ENCODE assay signal across 12 mouse cellular contexts in genomic region chr10:39262466-39262865, GRCm38 (mm10).
DNase-seq lines count a peak whose midpoint lies in the region; ATAC-seq lines count a peak whose summit lies in the region.
"Had no signal": no experiment of that assay in that cellular context is flagged by ENCODE, and none has a peak within 500 bp of the region (broad histone marks: within the 10 kb centered on the region; RNA-seq: fewer than 3 reads in every experiment).

No protein-coding gene starts in this region.

- WGBS in heart, embryonic 13.5 days = 17% methylated on average over 7 of the region's 7 CpGs
- 72% methylated on average over 7 of the region's 7 CpGs for WGBS in midbrain, embryonic 11.5 days
- WGBS in midbrain, embryonic 14.5 days = 56% methylated on average over 7 of the region's 7 CpGs
- 22% methylated on average over 7 of the region's 7 CpGs for WGBS in intestine, embryonic 15.5 days
- 60% methylated on average over 7 of the region's 7 CpGs for WGBS in midbrain, embryonic 13.5 days

- H3K4me3 ChIP-seq in heart, embryonic 13.5 days = no peak overlapping the region
- no peak overlapping the region for H3K4me3 ChIP-seq in midbrain, embryonic 11.5 days (ENCODE audit: low read depth, low read length)
- no peak overlapping the region for H3K4me3 ChIP-seq in midbrain, embryonic 14.5 days (replicated peaks; ENCODE audit: low read depth, low read length)
- H3K4me3 ChIP-seq in intestine, embryonic 15.5 days (replicated peaks) = no peak overlapping the region
- no peak overlapping the region for H3K4me3 ChIP-seq in midbrain, embryonic 13.5 days (replicated peaks)
- H3K4me3 ChIP-seq: hindbrain, embryonic 12.5 days; midbrain, embryonic 12.5 days had no signal

- H3K27me3 ChIP-seq in heart, embryonic 13.5 days (replicated peaks) = no peaks in the 10 kb centered on the region
- H3K27me3 ChIP-seq in midbrain, embryonic 11.5 days (ENCODE audit: control insufficient read depth, insufficient read depth, low read length) = no peaks in the 10 kb centered on the region
- no peaks in the 10 kb centered on the region for H3K27me3 ChIP-seq in midbrain, embryonic 14.5 days (ENCODE audit: control insufficient read depth, insufficient read depth, low read length)
- H3K27me3 ChIP-seq in intestine, embryonic 15.5 days (replicated peaks) = no peaks in the 10 kb centered on the region
- no peaks in the 10 kb centered on the region for H3K27me3 ChIP-seq in midbrain, embryonic 13.5 days
- H3K27me3 ChIP-seq: hindbrain, embryonic 12.5 days; midbrain, embryonic 12.5 days had no signal

- peak overlapping the region; percentile 40; the same call in 1 of the 2 replicates for H3K9ac ChIP-seq in heart, embryonic 13.5 days
- H3K9ac ChIP-seq in midbrain, embryonic 11.5 days (ENCODE audit: low read length) = no peak overlapping the region
- H3K9ac ChIP-seq in midbrain, embryonic 14.5 days (replicated peaks; ENCODE audit: low read length) = no peak overlapping the region
- no peak overlapping the region for H3K9ac ChIP-seq in intestine, embryonic 15.5 days
- no peak overlapping the region for H3K9ac ChIP-seq in midbrain, embryonic 13.5 days (replicated peaks)
- H3K9ac ChIP-seq: hindbrain, embryonic 12.5 days; midbrain, embryonic 12.5 days had no signal

- peak overlapping the region; percentile 41; the same call in 1 of the 2 replicates for H3K27ac ChIP-seq in heart, embryonic 13.5 days (replicated peaks)
- no peak overlapping the region for H3K27ac ChIP-seq in midbrain, embryonic 11.5 days (ENCODE audit: low read depth, low read length)
- no peak overlapping the region for H3K27ac ChIP-seq in midbrain, embryonic 14.5 days (replicated peaks; ENCODE audit: low read depth, low read length)
- H3K27ac ChIP-seq in intestine, embryonic 15.5 days = peak overlapping the region; percentile 71
- H3K27ac ChIP-seq in midbrain, embryonic 13.5 days = no peak overlapping the region
- H3K27ac ChIP-seq: midbrain, embryonic 12.5 days had no signal

- no peaks in the 10 kb centered on the region for H3K9me3 ChIP-seq in heart, embryonic 13.5 days
- no peaks in the 10 kb centered on the region for H3K9me3 ChIP-seq in midbrain, embryonic 11.5 days (ENCODE audit: control insufficient read depth, low read length)
- no peaks in the 10 kb centered on the region for H3K9me3 ChIP-seq in midbrain, embryonic 14.5 days (ENCODE audit: control insufficient read depth, low read length)
- H3K9me3 ChIP-seq in intestine, embryonic 15.5 days = no peaks in the 10 kb centered on the region
- no peaks in the 10 kb centered on the region for H3K9me3 ChIP-seq in midbrain, embryonic 13.5 days
- H3K9me3 ChIP-seq: hindbrain, embryonic 12.5 days; midbrain, embryonic 12.5 days had no signal

- DNase-seq in heart, postnatal 4 days = no peak
- peak; percentile 64 for DNase-seq in midbrain, embryonic 11.5 days (ENCODE audit: low spot score, missing footprints)
- no peak for DNase-seq in midbrain, embryonic 14.5 days
- no peak for DNase-seq in retina, postnatal 1 day
- DNase-seq in gastrocnemius, postnatal 10 days = no peak
- DNase-seq: lung, adult 18-20 months; thymus, adult 2 months had no signal

- no peaks in the 10 kb centered on the region for H3K36me3 ChIP-seq in heart, embryonic 13.5 days
- no peaks in the 10 kb centered on the region for H3K36me3 ChIP-seq in midbrain, embryonic 11.5 days (ENCODE audit: control insufficient read depth, insufficient read depth, low read length)
- H3K36me3 ChIP-seq in midbrain, embryonic 14.5 days (ENCODE audit: control insufficient read depth, insufficient read depth, low read length) = no peaks in the 10 kb centered on the region
- no peaks in the 10 kb centered on the region for H3K36me3 ChIP-seq in intestine, embryonic 15.5 days
- no peaks in the 10 kb centered on the region for H3K36me3 ChIP-seq in midbrain, embryonic 13.5 days
- H3K36me3 ChIP-seq: hindbrain, embryonic 12.5 days; midbrain, embryonic 12.5 days had no signal

- no peak for ATAC-seq in heart, embryonic 13.5 days (ENCODE audit: extremely low read depth, insufficient number of reproducible peaks, low FRiP score, low TSS enrichment)
- ATAC-seq in midbrain, embryonic 11.5 days (ENCODE audit: low FRiP score) = no peak
- ATAC-seq in midbrain, embryonic 14.5 days (ENCODE audit: low FRiP score, low TSS enrichment) = no peak
- ATAC-seq in intestine, embryonic 15.5 days = no peak
- no peak for ATAC-seq in midbrain, embryonic 13.5 days

- H3K4me1 ChIP-seq in heart, embryonic 13.5 days = peaks cover 37% of the 10 kb centered on the region
- H3K4me1 ChIP-seq in midbrain, embryonic 11.5 days (ENCODE audit: control insufficient read depth, insufficient read depth, low read length) = peaks cover 2% of the 10 kb centered on the region; the same call in 1 of the 2 replicates
- peaks cover 17% of the 10 kb centered on the region for H3K4me1 ChIP-seq in midbrain, embryonic 14.5 days (ENCODE audit: control insufficient read depth, insufficient read depth, low read length)
- H3K4me1 ChIP-seq in intestine, embryonic 15.5 days (replicated peaks) = peaks cover 5% of the 10 kb centered on the region; the same call in 1 of the 2 replicates
- peaks cover 26% of the 10 kb centered on the region for H3K4me1 ChIP-seq in midbrain, embryonic 13.5 days (replicated peaks)

- H3K4me2 ChIP-seq in heart, embryonic 13.5 days = peak overlapping the region; percentile 44
- no peak overlapping the region for H3K4me2 ChIP-seq in midbrain, embryonic 11.5 days
- H3K4me2 ChIP-seq in midbrain, embryonic 14.5 days (ENCODE audit: low read length) = no peak overlapping the region
- H3K4me2 ChIP-seq in intestine, embryonic 15.5 days (replicated peaks) = no peak overlapping the region
- no peak overlapping the region for H3K4me2 ChIP-seq in midbrain, embryonic 13.5 days (replicated peaks)
- H3K4me2 ChIP-seq: hindbrain, embryonic 12.5 days; midbrain, embryonic 12.5 days had no signal

Comparison
In these comparisons a context has a peak if more than half of its experiments do, and no peak if none do; other contexts are left out.
1. H3K27ac ChIP-seq: peak in heart, embryonic 13.5 days (single experiment) and intestine, embryonic 15.5 days (single experiment); none in midbrain, embryonic 11.5 days (single experiment), midbrain, embryonic 14.5 days (single experiment) and midbrain, embryonic 13.5 days (single experiment).